Mouse (Mus musculus) intestine, embryonic 14.5 days (tissue): ENCODE results near the gene Zfp385b. TPM values are rescaled to one million over a fixed set of nuclear protein-coding genes. Genes with fewer than 3 reads are reported as not detected.

Experiments
- ATAC-seq: fragments of 200-750 bp; cut with Nextera tagmentation; replicated peaks from 2 replicates; pipeline ENCODE4 v1.8.0; 2017; ENCODE audit warnings: low read depth, moderate number of reproducible peaks, moderate TSS enrichment, moderate library complexity; ENCODE audit not compliant: low FRiP score, low TSS enrichment
- DNase-seq: peaks from one replicate; pipeline ENCODE4 v3.0.0-alpha.2; 2018; ENCODE audit warnings: low spot score
- H3K27ac ChIP-seq: fragments of 300-500 bp; sonication (generic); 2 replicates; pipeline ENCODE4 v1.5.1; 2014; ENCODE audit warnings: low read depth, mild to moderate bottlenecking, control low read depth
- H3K27me3 ChIP-seq: fragments of 300-500 bp; sonication (generic); replicated peaks from 2 replicates; pipeline ENCODE4 v1.6.1; 2014; ENCODE audit warnings: low read length, control low read depth; ENCODE audit not compliant: control insufficient read depth, insufficient read depth
- H3K36me3 ChIP-seq: fragments of 300-500 bp; sonication (generic); 2 replicates; pipeline ENCODE4 v1.6.1; 2014; ENCODE audit warnings: low read length, control low read depth; ENCODE audit not compliant: control insufficient read depth, insufficient read depth
- H3K4me1 ChIP-seq: fragments of 300-500 bp; sonication (generic); replicated peaks from 2 replicates; pipeline ENCODE4 v1.6.1; 2014; ENCODE audit warnings: low read length, control low read depth, mixed read lengths; ENCODE audit not compliant: control insufficient read depth, insufficient read depth
- H3K4me2 ChIP-seq: fragments of 300-500 bp; sonication (generic); 2 replicates; pipeline ENCODE4 v1.6.1; 2014; ENCODE audit warnings: low read length
- H3K4me3 ChIP-seq: fragments of 300-500 bp; sonication (generic); 2 replicates; pipeline ENCODE4 v1.5.1; 2014; ENCODE audit warnings: low read depth, low read length, control low read depth, mixed read lengths
- H3K9ac ChIP-seq: fragments of 300-500 bp; sonication (generic); 2 replicates; pipeline ENCODE4 v1.6.1; 2014; ENCODE audit warnings: mild to moderate bottlenecking, low read length
- H3K9me3 ChIP-seq: fragments of 300-500 bp; sonication (generic); 2 replicates; pipeline ENCODE4 v1.6.1; 2016; ENCODE audit warnings: low read length, control low read depth; ENCODE audit not compliant: control insufficient read depth
- WGBS: fragments of 180-500 bp; shearing (Covaris S2); extraction: QIAGEN DNeasy Blood & Tissue Kit; methylation state at CpG from one replicate; pipeline ENCODE4 v1.1.7; 2014; 5-methylcytosine and 5-hydroxymethylcytosine counted together
- polyA plus RNA-seq: library from polyadenylated mRNA; unstranded; fragments of >200 nt; fragmentation: Nextera tagmentation; extraction: Ambion mirVana; gene quantifications from 2 replicates; pipeline ENCODE4 v1.2.1, GENCODE M21; 2014

Zfp385b gene
- polyA plus RNA-seq, 1 experiment from 2014 or later, result 7.9 TPM

DNA sequence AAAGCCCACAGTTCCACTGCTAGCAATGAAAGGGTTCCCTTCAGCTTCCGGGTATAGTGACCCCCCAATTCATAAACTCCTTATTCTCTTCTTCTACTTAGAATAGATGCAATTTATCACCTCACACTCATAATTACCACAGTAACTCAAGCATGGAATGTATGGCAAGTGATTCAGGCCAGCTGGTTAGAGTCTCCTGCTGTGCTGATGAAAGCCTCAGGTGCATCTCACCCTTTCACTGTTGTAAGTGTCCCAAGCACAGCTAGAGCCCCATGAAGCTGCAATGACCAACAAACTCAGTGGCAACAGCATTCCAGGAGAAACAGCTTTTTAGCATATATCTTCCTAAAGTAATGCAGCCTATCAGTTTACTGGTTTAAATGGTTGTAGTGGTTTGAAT is 235.9 kb downstream of the Zfp385b start:
- no peak for DNase-seq
- no peak overlapping the region for H3K27ac ChIP-seq
- H3K36me3 ChIP-seq, result no peaks in the 10 kb centered on the region
- H3K4me2 ChIP-seq, result no peak overlapping the region
- no peaks in the 10 kb centered on the region for H3K27me3 ChIP-seq
- H3K4me3 ChIP-seq, result no peak overlapping the region
- H3K9ac ChIP-seq, result no peak overlapping the region
- ATAC-seq, result no peak
- H3K4me1 ChIP-seq, result no peaks in the 10 kb centered on the region
- peaks cover 3% of the 10 kb centered on the region; the same call in 1 of the 2 replicates for H3K9me3 ChIP-seq
- 81% methylated on average over 1 of the region's 1 CpGs for WGBS

DNA sequence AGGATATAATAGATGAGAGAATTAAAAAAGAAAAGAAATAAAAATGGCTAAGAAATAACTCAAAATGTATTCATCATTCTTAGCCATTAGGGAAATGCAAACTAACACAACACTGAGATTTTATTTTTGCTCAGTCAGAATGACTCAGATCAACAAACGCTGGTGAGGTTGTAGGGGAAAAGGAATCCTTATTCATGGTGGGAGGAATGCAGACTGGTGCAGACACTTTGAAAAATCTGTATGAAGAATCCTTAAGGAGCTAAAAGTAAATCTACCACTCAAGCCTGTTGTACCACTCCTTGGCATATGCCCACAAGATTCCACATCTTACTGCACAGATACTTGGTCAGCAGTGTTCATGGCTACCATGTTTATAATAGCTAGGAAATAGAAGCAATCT is 242.9 kb downstream of the Zfp385b start:
- Histone ChIP-seq H3K9me3 (no peaks in the 10 kb centered on the region), H3K9ac (no peak overlapping the region), H3K4me2 (no peak overlapping the region), H3K4me3 (no peak overlapping the region), H3K27me3 (no peaks in the 10 kb centered on the region), H3K27ac (no peak overlapping the region), H3K36me3 (no peaks in the 10 kb centered on the region), H3K4me1 (no peaks in the 10 kb centered on the region)
- whole genome bisulfite sequencing, result 70% methylated on average over 1 of the region's 1 CpGs
- no peak for DNase-seq
- no peak for ATAC-seq

DNA sequence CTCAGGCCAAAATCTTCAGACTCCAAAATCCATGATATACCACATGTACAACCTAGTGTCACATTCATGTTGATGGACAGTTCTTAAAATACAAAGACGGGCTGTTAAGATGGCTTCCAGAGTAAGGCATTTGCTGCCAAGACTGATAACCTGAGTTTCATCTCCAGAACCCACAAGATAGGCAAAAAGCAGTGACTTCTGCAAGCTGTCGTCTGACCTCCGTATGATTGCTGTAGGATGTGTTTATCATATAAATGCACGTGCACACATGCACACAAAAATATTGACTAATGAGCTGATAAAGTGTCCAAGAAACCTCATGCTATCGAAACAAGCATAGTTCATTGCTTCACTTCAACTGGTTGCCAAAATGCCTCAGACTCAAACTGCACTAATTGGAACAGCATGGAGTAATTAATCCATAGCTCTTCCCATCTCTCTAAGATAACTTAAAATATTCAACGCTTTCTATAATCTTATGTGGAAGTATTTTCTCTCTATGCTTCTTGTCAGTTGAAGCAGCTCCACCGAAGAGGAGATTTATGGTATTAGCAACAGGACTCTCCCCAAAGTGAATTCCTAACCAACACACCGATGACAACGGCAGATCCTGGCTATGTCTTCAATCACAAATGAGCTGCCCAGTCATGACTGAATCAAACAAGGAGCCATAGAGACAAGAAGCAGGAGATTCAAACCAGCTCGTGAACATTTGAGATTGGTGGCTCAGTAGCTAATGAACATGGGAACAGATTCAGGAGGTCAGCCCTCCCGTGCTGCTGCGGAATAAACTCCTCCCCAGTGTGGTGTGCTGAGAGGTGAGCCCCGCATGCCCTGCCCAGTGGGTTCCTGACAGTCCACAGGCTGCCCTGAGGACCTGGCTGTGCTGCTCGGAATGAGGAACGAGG is 251.7 kb downstream of the Zfp385b start:
- 61% methylated on average over 15 of the region's 15 CpGs for WGBS
- no peak overlapping the region for H3K4me3 ChIP-seq
- H3K4me1 ChIP-seq, result no peaks in the 10 kb centered on the region
- no peak overlapping the region for H3K4me2 ChIP-seq
- no peak overlapping the region for H3K9ac ChIP-seq
- no peaks in the 10 kb centered on the region for H3K36me3 ChIP-seq
- ATAC-seq (no peak), DNase-seq (no peak)
- no peaks in the 10 kb centered on the region for H3K9me3 ChIP-seq
- H3K27ac ChIP-seq, result no peak overlapping the region
- no peaks in the 10 kb centered on the region for H3K27me3 ChIP-seq

DNA sequence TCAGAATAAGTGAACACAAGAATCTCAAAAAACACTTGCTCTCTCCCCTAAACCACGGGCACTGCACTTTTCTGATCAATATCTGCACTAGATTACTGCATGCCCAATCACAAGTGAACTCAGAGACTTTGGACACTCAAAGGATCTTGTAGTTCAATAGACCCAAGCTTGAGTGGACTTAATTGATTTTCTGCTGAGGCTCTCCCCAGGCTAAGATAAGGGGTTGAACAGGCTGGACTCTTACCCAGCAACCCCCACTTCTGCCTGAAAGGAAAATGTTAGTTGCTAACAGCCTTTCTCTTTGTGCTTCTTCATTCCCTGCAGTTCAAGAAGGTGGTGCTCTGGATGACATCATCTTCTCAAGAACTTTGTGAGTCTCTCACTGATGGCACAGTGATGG is 255.7 kb downstream of the Zfp385b start:
- Histone ChIP-seq H3K4me1 (no peaks in the 10 kb centered on the region), H3K9ac (no peak overlapping the region), H3K4me2 (no peak overlapping the region), H3K27ac (no peak overlapping the region), H3K9me3 (no peaks in the 10 kb centered on the region), H3K4me3 (no peak overlapping the region), H3K27me3 (no peaks in the 10 kb centered on the region), H3K36me3 (no peaks in the 10 kb centered on the region)
- no peak for DNase-seq
- 53% methylated on average over 1 of the region's 1 CpGs for WGBS
- no peak for ATAC-seq

DNA sequence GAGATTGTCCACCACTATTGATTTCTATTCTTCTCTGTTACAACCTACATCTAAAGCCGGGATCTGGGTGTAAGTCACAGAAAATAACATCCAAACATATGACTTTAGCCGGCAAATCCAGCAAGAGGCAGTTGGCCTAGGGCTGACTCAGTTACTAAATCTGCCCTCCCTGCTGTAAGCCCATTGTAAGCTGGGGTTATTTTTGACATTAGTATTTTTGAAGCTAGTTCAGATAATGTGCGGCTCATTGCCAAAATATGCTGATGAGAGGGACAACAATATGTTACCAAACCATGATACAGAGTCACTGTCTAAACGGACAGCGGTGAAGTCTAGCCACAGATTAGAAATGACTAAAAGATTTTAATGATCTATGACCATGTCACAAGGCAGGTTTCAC is 257.5 kb downstream of the Zfp385b start:
- no peak overlapping the region for H3K27ac ChIP-seq
- DNase-seq (no peak), ATAC-seq (no peak)
- H3K9ac ChIP-seq, result no peak overlapping the region
- H3K27me3 ChIP-seq, result no peaks in the 10 kb centered on the region
- H3K9me3 ChIP-seq, result no peaks in the 10 kb centered on the region
- no peak overlapping the region for H3K4me2 ChIP-seq
- H3K4me1 ChIP-seq, result no peaks in the 10 kb centered on the region
- H3K4me3 ChIP-seq, result no peak overlapping the region
- H3K36me3 ChIP-seq, result no peaks in the 10 kb centered on the region
- WGBS, result 93% methylated on average over 5 of the region's 5 CpGs

DNA sequence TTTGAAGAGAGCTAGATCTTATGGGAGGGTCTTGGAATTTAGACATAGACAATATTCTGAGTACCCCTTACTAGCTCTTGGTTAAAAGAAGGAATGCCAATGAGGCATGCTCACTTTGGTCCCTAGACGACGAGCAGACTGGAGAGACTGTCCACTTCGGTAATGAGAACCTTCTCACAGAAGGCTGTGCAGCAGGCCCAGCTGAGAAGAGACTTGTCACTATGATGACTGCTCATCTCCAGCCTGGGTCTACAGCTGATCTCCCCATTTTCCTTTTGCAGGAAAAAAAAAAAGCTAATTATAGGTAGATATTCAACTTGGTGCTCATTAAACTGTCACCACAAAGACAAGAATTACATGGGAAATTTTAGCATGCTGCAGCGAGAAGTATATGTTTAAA is 262.5 kb downstream of the Zfp385b start:
- Histone ChIP-seq H3K9me3 (no peaks in the 10 kb centered on the region), H3K4me3 (no peak overlapping the region), H3K4me2 (no peak overlapping the region), H3K4me1 (no peaks in the 10 kb centered on the region), H3K9ac (no peak overlapping the region), H3K27me3 (no peaks in the 10 kb centered on the region), H3K36me3 (no peaks in the 10 kb centered on the region), H3K27ac (no peak overlapping the region)
- DNase-seq (no peak), ATAC-seq (no peak)
- 88% methylated on average over 4 of the region's 4 CpGs for WGBS

DNA sequence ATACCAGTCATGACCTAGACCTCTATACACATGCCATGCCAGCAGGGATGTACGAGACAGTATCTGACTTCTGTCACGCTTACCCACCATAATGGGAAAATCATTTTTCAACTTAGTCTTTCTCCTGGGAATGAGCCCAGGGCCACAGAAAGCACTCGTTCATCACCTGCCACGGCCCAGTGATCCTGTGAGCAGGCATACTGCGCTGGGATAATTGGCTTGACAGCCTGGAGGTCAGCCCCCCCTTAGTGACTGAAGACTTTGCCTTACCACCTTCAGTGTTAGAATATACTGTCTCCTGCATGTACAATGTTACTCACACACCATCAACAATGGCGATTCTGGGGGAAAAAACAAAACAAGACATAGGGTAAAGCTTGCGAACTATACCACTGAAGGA is 263.5 kb downstream of the Zfp385b start:
- ATAC-seq (no peak), DNase-seq (no peak)
- Histone ChIP-seq H3K9me3 (no peaks in the 10 kb centered on the region), H3K27me3 (no peaks in the 10 kb centered on the region), H3K27ac (no peak overlapping the region), H3K9ac (no peak overlapping the region), H3K36me3 (no peaks in the 10 kb centered on the region), H3K4me1 (no peaks in the 10 kb centered on the region), H3K4me2 (no peak overlapping the region), H3K4me3 (no peak overlapping the region)
- 77% methylated on average over 7 of the region's 7 CpGs for WGBS

DNA sequence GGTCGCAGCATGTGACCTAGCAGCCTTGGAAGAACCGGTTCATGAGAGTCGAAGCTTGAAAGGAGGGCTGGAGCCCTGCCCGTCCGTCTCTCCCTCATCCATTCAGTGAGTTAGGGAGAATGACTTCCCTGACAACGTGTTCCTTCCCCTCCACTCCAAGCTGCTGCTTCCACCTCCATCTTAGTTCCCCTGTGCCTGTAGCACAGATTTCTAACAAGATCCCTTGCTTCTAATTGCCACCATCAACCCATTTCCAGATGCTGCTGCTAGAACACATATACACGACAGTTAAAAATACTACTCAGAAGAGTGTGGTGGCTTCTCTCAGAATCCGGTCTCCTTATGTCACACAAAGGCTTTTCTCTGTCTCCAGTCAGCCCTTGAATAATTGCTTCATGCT is 266.8 kb downstream of the Zfp385b start:
- no peaks in the 10 kb centered on the region for H3K36me3 ChIP-seq
- H3K4me3 ChIP-seq, result no peak overlapping the region
- H3K27me3 ChIP-seq, result no peaks in the 10 kb centered on the region
- ATAC-seq (no peak), DNase-seq (no peak)
- H3K4me2 ChIP-seq, result no peak overlapping the region
- no peak overlapping the region for H3K9ac ChIP-seq
- 46% methylated on average over 8 of the region's 8 CpGs for WGBS
- no peaks in the 10 kb centered on the region for H3K9me3 ChIP-seq
- H3K4me1 ChIP-seq, result no peaks in the 10 kb centered on the region
- no peak overlapping the region for H3K27ac ChIP-seq

DNA sequence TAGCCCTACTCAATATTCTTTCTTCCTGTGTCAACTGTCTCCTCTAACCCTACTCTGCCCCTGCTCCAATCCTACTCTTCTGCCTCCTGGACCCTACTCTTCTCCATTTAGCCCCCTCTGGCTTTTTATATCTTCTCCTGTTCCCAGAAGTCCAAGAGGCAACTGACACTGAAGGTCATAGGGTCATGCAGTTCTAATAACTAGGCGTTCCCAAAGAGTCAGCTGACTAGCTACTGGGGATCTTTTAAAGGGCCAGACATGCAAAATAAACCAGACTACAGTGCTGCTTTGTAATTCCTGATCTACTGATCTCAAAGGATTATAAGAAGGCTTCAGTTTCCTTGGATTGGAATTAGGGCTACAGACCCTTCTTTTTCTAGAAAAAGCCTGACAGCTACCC is 276.1 kb downstream of the Zfp385b start:
- DNase-seq (no peak), ATAC-seq (no peak)
- Histone ChIP-seq H3K27me3 (no peaks in the 10 kb centered on the region), H3K36me3 (no peaks in the 10 kb centered on the region), H3K27ac (no peak overlapping the region), H3K4me3 (no peak overlapping the region), H3K9me3 (no peaks in the 10 kb centered on the region), H3K4me2 (no peak overlapping the region), H3K9ac (no peak overlapping the region), H3K4me1 (0 out of 2 replicates have a peak, but pooled peaks cover 3% of the 10 kb centered on the region)
- 15% methylated on average over 1 of the region's 1 CpGs for WGBS
